Mouse (Mus musculus) erythroblast, embryonic 14.5 days (primary cell): ENCODE results near the gene Mpped1. TPM values are rescaled to one million over a fixed set of nuclear protein-coding genes. Genes with fewer than 3 reads are reported as not detected.

Experiments
- H3K27me3 ChIP-seq: 2 replicates; pipeline ENCODE4 v1.6.1; 2012; ENCODE audit warnings: inconsistent platforms; ENCODE audit not compliant: control insufficient read depth
- H3K36me3 ChIP-seq: 2 replicates; pipeline ENCODE4 v1.6.1; 2012; ENCODE audit warnings: mild to moderate bottlenecking, inconsistent platforms; ENCODE audit not compliant: control insufficient read depth
- H3K4me1 ChIP-seq: 2 replicates; pipeline ENCODE4 v1.6.1; 2012; ENCODE audit warnings: inconsistent platforms; ENCODE audit not compliant: control insufficient read depth
- H3K4me3 ChIP-seq: replicated peaks from 2 replicates; pipeline ENCODE3; 2012; ENCODE audit warnings: moderate library complexity, mild to moderate bottlenecking, inconsistent platforms
- H3K9me3 ChIP-seq: 2 replicates; pipeline ENCODE4 v1.6.1; 2012; ENCODE audit warnings: low read length, inconsistent platforms, mixed read lengths; ENCODE audit not compliant: control insufficient read depth
- GATA1 ChIP-seq: IDR thresholded peaks from 2 replicates; pipeline ENCODE4 v1.6.1; 2012; ENCODE audit warnings: low read length, inconsistent platforms, mixed read lengths
- TAL1 ChIP-seq: IDR thresholded peaks from 3 replicates; pipeline ENCODE4 v1.6.1; 2012; ENCODE audit warnings: low read length, inconsistent platforms, mixed read lengths
- polyA plus RNA-seq: library from polyadenylated mRNA; stranded (reverse); fragments of >175 nt; gene quantifications from 2 replicates; pipeline ENCODE4 v1.2.3, GENCODE M21; 2012

Gene Mpped1
- not detected in 2 replicates for polyA plus RNA-seq

- H3K4me3 ChIP-seq: no peak within 1 kb of the TSS
- H3K27me3 ChIP-seq: peaks cover 44% of the 10 kb centered on the region
- TF ChIP-seq GATA1 (no peak), TAL1 (no peak)
- no peaks in the 10 kb centered on the region for H3K36me3 ChIP-seq
- no peaks in the 10 kb centered on the region for H3K4me1 ChIP-seq
- H3K9me3 ChIP-seq: no peaks in the 10 kb centered on the region
These were observed at the start of gene Mpped1 for GRCm38 (mm10) chr15:83779387-83779786. Gene Mpped1, plus strand, starts transcription at chr15:83779467.

- TF ChIP-seq TAL1: no peak
- TF ChIP-seq GATA1: no peak
- Histone ChIP-seq H3K36me3 (no peaks in the 10 kb centered on the region), H3K9me3 (peaks cover 7% of the 10 kb centered on the region), H3K4me1 (no peaks in the 10 kb centered on the region), H3K4me3 (no peak overlapping the region), H3K27me3 (no peaks in the 10 kb centered on the region; the same call in 1 of the 2 replicates)
These were observed 38.4 kb upstream of the Mpped1 start for GRCm38 (mm10) chr15:83740676-83741422.

- no peak for TF ChIP-seq TAL1
- no peak for TF ChIP-seq GATA1
- Histone ChIP-seq H3K4me3 (no peak overlapping the region), H3K4me1 (no peaks in the 10 kb centered on the region), H3K36me3 (no peaks in the 10 kb centered on the region), H3K9me3 (peaks cover 7% of the 10 kb centered on the region), H3K27me3 (no peaks in the 10 kb centered on the region; the same call in 1 of the 2 replicates)
These were observed 37.2 kb upstream of the Mpped1 start for GRCm38 (mm10) chr15:83742018-83742417.

DNA sequence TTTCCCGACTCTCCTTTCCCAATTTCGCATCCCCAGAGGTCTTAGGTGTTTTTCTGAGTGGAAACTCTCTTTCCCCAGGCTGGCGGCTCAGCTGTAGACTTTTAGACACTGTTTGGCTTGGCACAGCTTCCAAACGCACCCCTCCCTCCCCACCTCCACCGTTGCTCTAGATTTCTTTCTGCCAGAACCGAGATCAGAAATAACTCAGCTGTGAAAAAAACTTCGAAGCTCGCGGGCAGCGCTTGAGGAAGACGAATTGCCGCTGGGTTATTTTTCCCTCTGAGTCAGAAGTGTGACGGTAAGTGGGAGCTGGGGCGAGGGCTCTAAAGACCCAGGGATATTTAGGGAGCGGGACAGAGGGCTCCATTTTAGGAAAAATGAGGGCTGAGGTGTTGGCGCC lies 33.0 kb upstream of the Mpped1 start:
- Histone ChIP-seq H3K9me3 (no peaks in the 10 kb centered on the region; the same call in 1 of the 2 replicates), H3K4me1 (no peaks in the 10 kb centered on the region), H3K36me3 (no peaks in the 10 kb centered on the region), H3K4me3 (no peak overlapping the region), H3K27me3 (no peaks in the 10 kb centered on the region)
- TF ChIP-seq GATA1: no peak
- no peak for TF ChIP-seq TAL1

DNA sequence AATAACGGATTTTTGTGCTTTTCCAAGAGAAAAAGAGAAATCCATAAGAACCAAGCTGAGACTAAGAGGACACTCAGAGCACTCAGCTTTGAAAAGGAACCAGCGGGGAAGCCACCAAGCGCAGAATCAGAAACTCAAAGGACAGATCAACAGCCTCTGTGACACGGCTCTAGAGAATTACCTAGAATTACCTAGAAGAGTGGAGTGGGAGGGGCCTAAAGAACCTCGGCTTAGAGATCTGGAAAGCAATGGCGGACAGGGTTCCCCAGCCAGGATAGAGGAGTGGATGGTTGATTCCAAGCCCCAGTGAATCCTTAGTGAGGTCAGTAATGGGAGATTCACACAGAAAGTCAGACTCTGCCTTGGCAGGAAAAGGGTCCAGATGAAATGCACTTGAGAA lies 30.3 kb upstream of the Mpped1 start:
- no peaks in the 10 kb centered on the region for H3K27me3 ChIP-seq
- TF ChIP-seq GATA1 (no peak), TAL1 (no peak)
- H3K9me3 ChIP-seq: no peaks in the 10 kb centered on the region; the same call in 1 of the 2 replicates
- no peaks in the 10 kb centered on the region for H3K4me1 ChIP-seq
- no peaks in the 10 kb centered on the region for H3K36me3 ChIP-seq
- no peak overlapping the region for H3K4me3 ChIP-seq

DNA sequence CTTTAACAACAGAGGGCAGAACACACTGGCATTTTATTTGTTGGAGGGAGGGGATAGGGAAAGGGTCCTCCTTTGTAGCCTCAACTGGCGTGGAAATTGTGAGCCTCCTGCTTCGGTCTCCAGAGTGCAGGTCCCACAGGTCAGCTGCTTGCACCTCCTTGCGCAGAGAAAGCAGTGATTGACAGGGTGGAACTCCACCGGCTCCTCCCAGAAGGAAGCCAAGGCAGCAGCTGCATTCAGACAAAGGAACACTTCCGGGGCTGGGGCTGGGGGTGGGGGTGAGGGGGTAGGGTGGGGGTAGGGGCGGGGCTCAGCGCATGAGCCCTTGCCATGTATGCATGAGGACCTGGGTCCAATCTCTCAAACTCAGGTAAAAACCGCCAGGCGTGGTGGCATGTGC lies 29.8 kb upstream of the Mpped1 start:
- H3K9me3 ChIP-seq: peaks cover 1% of the 10 kb centered on the region
- no peaks in the 10 kb centered on the region for H3K36me3 ChIP-seq
- no peaks in the 10 kb centered on the region for H3K27me3 ChIP-seq
- no peak overlapping the region for H3K4me3 ChIP-seq
- no peaks in the 10 kb centered on the region for H3K4me1 ChIP-seq
- TF ChIP-seq TAL1: no peak

GRCm38 (mm10) chr15:83756742-83757141 lies 22.5 kb upstream of the Mpped1 start:
- Histone ChIP-seq H3K36me3 (no peaks in the 10 kb centered on the region), H3K9me3 (peaks cover 3% of the 10 kb centered on the region), H3K4me1 (no peaks in the 10 kb centered on the region), H3K27me3 (no peaks in the 10 kb centered on the region), H3K4me3 (no peak overlapping the region)
- TF ChIP-seq GATA1: no peak
- no peak for TF ChIP-seq TAL1

GRCm38 (mm10) chr15:83758958-83759357 lies 20.3 kb upstream of the Mpped1 start:
- Histone ChIP-seq H3K9me3 (peaks cover 3% of the 10 kb centered on the region), H3K27me3 (no peaks in the 10 kb centered on the region), H3K4me1 (no peaks in the 10 kb centered on the region), H3K4me3 (no peak overlapping the region), H3K36me3 (no peaks in the 10 kb centered on the region)
- no peak for TF ChIP-seq TAL1
- TF ChIP-seq GATA1: no peak

DNA sequence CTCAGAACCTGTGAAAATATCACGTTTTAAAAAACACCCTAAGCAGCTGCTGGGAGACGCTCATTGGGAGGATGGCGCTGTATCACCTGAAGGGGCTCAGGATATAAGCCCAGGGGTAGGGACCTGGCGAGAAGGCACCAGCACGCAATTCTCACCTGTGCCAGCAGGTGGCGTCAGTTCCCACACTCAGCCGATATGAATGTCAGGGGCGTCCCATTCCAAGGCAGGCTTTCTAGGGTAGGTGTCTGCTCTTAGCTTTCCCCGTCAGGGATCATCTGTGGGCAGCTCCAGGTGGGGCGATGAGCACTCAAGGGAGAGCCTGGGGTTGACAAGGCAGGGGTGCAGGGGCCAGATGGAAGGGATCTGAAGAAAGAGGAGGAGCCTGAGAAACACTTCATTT lies 18.6 kb upstream of the Mpped1 start:
- no peak overlapping the region for H3K4me3 ChIP-seq
- H3K27me3 ChIP-seq: no peaks in the 10 kb centered on the region
- H3K4me1 ChIP-seq: no peaks in the 10 kb centered on the region
- no peaks in the 10 kb centered on the region for H3K9me3 ChIP-seq
- no peaks in the 10 kb centered on the region for H3K36me3 ChIP-seq
- TF ChIP-seq GATA1 (no peak), TAL1 (no peak)

- H3K4me1 ChIP-seq: no peaks in the 10 kb centered on the region
- no peak for TF ChIP-seq TAL1
- no peak for TF ChIP-seq GATA1
- H3K4me3 ChIP-seq: no peak overlapping the region
- H3K9me3 ChIP-seq: no peaks in the 10 kb centered on the region
- H3K36me3 ChIP-seq: no peaks in the 10 kb centered on the region
- no peaks in the 10 kb centered on the region for H3K27me3 ChIP-seq
These were observed 17.8 kb upstream of the Mpped1 start for GRCm38 (mm10) chr15:83761512-83761911.
